Mouse (Mus musculus): ENCODE results near the gene 1700017N19Rik. TPM values are rescaled to one million over a fixed set of nuclear protein-coding genes. Genes with fewer than 3 reads are reported as not detected.

Gene 1700017N19Rik
- polyA plus RNA-seq, 1 experiment from 2014 or later: not detected

Other genes with a start within 250 kb of the 1700017N19Rik start
- not detected in 2 replicates for gene Gm4302, start 249.6 kb upstream of the 1700017N19Rik start, polyA plus RNA-seq (2016; fragmentation: Nextera tagmentation; extraction: Ambion mirVana)
- not detected in 2 replicates for gene Gm4303, start 244.5 kb upstream of the 1700017N19Rik start, polyA plus RNA-seq (2016; fragmentation: Nextera tagmentation; extraction: Ambion mirVana)
- not detected in 2 replicates for gene Gm4305, start 239.4 kb upstream of the 1700017N19Rik start, polyA plus RNA-seq (2016; fragmentation: Nextera tagmentation; extraction: Ambion mirVana)
- not detected in 2 replicates for gene Gm4307, start 229.1 kb upstream of the 1700017N19Rik start, polyA plus RNA-seq (2016; fragmentation: Nextera tagmentation; extraction: Ambion mirVana)
- not detected in 2 replicates for gene Gm4312, start 207.9 kb upstream of the 1700017N19Rik start, polyA plus RNA-seq (2016; fragmentation: Nextera tagmentation; extraction: Ambion mirVana)
- gene Tmtc3, start 103.1 kb upstream of the 1700017N19Rik start, polyA plus RNA-seq (2016; fragmentation: Nextera tagmentation; extraction: Ambion mirVana): 12.4 and 13.6 TPM in 2 replicates
- gene Cep290, start 102.9 kb upstream of the 1700017N19Rik start, polyA plus RNA-seq (2016; fragmentation: Nextera tagmentation; extraction: Ambion mirVana): 6.0 and 6.7 TPM in 2 replicates
- gene 4930430F08Rik, start 61 bp upstream of the 1700017N19Rik start, polyA plus RNA-seq (2016; fragmentation: Nextera tagmentation; extraction: Ambion mirVana): 11.3 and 12.3 TPM in 2 replicates